Mouse (Mus musculus) liver, adult 2 months (tissue): ENCODE measurements around the gene Slco2a1. TPM values are rescaled to one million over a fixed set of nuclear protein-coding genes. Genes with fewer than 3 reads are reported as not detected.

ENCODE experiments used
- DNase-seq: peaks from one replicate; pipeline ENCODE4 v3.0.0-alpha.2; 2011; ENCODE audit warnings: low read depth, low spot score; ENCODE audit errors: extremely low read depth
- H3K27ac ChIP-seq: fragments of 200-500 bp; replicated peaks from 2 replicates; pipeline ENCODE4 v1.5.1; 2012; ENCODE audit warnings: low read depth, mild to moderate bottlenecking, control low read depth, inconsistent platforms, low read length; ENCODE audit not compliant: insufficient read depth
- H3K27me3 ChIP-seq: fragments of 200-500 bp; 2 replicates; pipeline ENCODE4 v1.6.1; 2012; ENCODE audit warnings: mild to moderate bottlenecking, moderate library complexity, low read length, inconsistent platforms; ENCODE audit not compliant: control insufficient read depth, insufficient read depth
- H3K36me3 ChIP-seq: fragments of 200-500 bp; 2 replicates; pipeline ENCODE4 v1.6.1; 2012; ENCODE audit warnings: low read length, inconsistent platforms; ENCODE audit not compliant: control insufficient read depth, insufficient read depth
- H3K4me1 ChIP-seq: fragments of 200-500 bp; 2 replicates; pipeline ENCODE4 v1.6.1; 2011; ENCODE audit warnings: low read length; ENCODE audit not compliant: control insufficient read depth, insufficient read depth
- H3K4me3 ChIP-seq: fragments of 200-500 bp; 2 replicates; pipeline ENCODE4 v1.5.1; 2011; ENCODE audit warnings: low read depth, mild to moderate bottlenecking, control low read depth, low read length, moderate library complexity; ENCODE audit not compliant: insufficient read depth
- H3K79me2 ChIP-seq: fragments of 200-500 bp; 2 replicates; pipeline ENCODE4 v1.6.1; 2012; ENCODE audit warnings: inconsistent platforms, mild to moderate bottlenecking, low read length, moderate library complexity; ENCODE audit not compliant: control insufficient read depth, insufficient read depth
- H3K9ac ChIP-seq: fragments of 200-500 bp; 2 replicates; pipeline ENCODE4 v1.6.1; 2012; ENCODE audit warnings: low read depth, mild to moderate bottlenecking, control low read depth, inconsistent platforms, low read length
- CTCF ChIP-seq: fragments of 200-500 bp; IDR thresholded peaks from 2 replicates; pipeline ENCODE4 v1.5.1; 2011; ENCODE audit warnings: low read depth, low read length, control low read depth
- POLR2A ChIP-seq: fragments of 200-500 bp; IDR thresholded peaks from 2 replicates; pipeline ENCODE4 v1.6.1; 2011; ENCODE audit warnings: low read length, control low read depth; ENCODE audit not compliant: insufficient read depth; ENCODE audit errors: extremely low read depth
- WGBS: fragments of 180-500 bp; shearing (Covaris S2); methylation state at CpG from one replicate; pipeline ENCODE4 v1.1.7; 2018; 5-methylcytosine and 5-hydroxymethylcytosine counted together
- polyA plus RNA-seq: library from polyadenylated mRNA; depleted of rRNA; stranded (reverse); fragments of >200 nt; gene quantifications from 2 replicates; pipeline ENCODE4 v1.2.3, GENCODE M21; 2012
- total RNA-seq: library from RNA; depleted of rRNA; stranded (reverse); fragments of >200 nt; gene quantifications from 2 replicates; pipeline ENCODE4 v1.2.3, GENCODE M21; 2014

The Slco2a1 gene
- total and polyA plus RNA-seq, 2 experiments, result 8.9 to 55.5 TPM

DNA sequence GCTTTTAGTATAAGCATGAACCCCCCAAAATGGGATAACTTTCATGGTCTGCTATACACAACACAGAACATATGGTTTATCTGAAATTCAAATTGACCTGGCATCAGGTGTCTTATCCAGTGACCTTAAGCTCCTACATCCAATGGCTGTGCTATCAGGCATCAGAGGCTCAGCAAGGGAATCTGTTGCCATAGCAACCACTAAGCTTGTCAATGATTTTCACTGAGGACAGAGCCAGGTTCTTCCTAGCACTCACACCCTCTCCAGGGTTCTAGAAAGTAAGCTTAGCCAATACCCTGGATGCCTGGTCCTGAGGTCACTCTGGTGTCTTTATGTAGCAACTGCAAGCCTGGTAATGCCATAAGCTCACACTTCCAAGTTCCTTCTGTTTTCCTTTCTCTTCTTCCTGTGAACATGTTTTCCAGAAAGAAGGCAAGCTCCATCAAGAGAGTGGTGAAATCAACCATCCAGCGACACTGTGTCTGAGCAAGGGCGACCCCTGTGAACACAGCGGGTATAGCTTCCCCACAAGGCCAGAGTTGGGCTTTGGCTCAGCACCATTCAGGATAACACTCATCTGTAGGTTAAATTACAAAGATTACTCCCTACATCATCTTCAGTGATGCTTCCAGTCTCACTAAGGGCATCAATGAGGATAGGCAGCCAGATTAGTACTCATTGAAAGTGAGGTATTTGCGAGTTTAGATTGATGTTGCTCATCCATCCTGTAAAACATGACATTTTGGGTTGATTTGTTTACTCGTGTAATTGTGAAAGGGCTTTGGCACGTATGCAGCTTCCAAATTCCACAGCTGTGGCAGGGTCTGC lies 2.0 kb downstream of the Slco2a1 start:
- no peaks in the 10 kb centered on the region for H3K79me2 ChIP-seq
- no peak overlapping the region for H3K9ac ChIP-seq
- peak; percentile 55 for DNase-seq
- 34% methylated on average over 6 of the region's 6 CpGs for WGBS
- H3K27me3 ChIP-seq, result no peaks in the 10 kb centered on the region
- H3K36me3 ChIP-seq, result no peaks in the 10 kb centered on the region
- no peak for TF ChIP-seq POLR2A
- TF ChIP-seq CTCF, result peak; percentile 36
- no peak overlapping the region for H3K4me3 ChIP-seq
- no peak overlapping the region for H3K27ac ChIP-seq
- peaks cover 9% of the 10 kb centered on the region for H3K4me1 ChIP-seq

DNA sequence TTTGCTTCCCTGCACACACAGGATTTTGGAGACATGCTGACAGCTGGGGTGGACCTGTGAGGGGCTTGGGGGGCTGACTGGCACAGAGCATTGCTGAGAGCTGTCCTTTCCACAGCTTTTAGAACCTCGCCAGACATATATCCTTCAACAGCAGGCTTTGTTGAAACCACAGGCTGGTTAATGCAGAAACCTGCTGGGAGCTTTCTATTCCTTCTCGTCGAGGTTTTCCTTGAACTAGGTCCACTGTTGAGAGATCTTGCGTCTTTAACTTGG lies 2.6 kb downstream of the Slco2a1 start:
- no peak for TF ChIP-seq CTCF
- TF ChIP-seq POLR2A, result no peak
- Histone ChIP-seq H3K9ac (no peak overlapping the region), H3K27me3 (no peaks in the 10 kb centered on the region), H3K79me2 (no peaks in the 10 kb centered on the region), H3K4me1 (peaks cover 11% of the 10 kb centered on the region), H3K27ac (no peak overlapping the region), H3K4me3 (no peak overlapping the region), H3K36me3 (no peaks in the 10 kb centered on the region)
- 87% methylated on average over 4 of the region's 4 CpGs for WGBS
- DNase-seq, result no peak

DNA sequence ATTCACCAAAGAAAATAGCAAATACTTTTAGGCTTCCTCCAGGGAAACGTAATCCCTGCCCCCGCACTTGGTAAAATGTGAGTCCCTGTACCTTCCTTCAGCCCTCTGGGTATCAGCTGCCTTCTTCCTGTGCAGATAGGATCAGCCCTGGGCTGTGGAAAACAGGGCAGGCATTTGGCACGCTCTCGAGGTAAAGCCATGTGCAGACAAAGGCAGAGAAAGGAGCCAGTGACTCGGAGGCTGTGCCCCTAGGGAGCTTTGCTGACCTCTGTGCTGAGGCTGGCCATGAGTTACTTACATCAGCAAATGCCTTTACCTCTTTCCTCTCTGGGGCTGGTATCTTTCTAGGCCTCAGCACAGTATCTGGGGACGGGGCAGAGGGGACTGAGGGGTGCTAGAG lies 4.4 kb downstream of the Slco2a1 start:
- WGBS, result 71% methylated on average over 6 of the region's 6 CpGs
- Histone ChIP-seq H3K79me2 (no peaks in the 10 kb centered on the region), H3K27me3 (no peaks in the 10 kb centered on the region), H3K9ac (no peak overlapping the region), H3K36me3 (no peaks in the 10 kb centered on the region), H3K4me1 (peaks cover 18% of the 10 kb centered on the region), H3K27ac (no peak overlapping the region), H3K4me3 (no peak overlapping the region)
- TF ChIP-seq CTCF (no peak), POLR2A (no peak)
- no peak for DNase-seq

DNA sequence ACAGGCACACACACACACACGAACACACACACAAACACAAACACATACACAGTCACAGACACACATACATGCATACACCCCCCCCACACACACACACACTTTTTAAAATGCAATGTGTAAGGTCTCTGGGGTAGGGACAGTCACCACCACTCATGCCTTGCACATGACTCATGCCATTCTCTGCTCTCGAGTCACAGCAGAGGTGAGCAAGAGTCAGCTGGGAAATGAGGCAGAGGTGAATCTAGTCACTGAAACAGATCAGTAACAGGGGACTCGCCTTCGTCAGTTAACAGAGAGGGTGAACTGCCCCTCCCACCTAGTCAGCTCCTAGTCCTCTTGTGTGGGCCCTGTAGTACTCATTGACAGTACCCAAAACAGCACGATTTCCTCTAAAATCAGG lies 5.3 kb downstream of the Slco2a1 start:
- Histone ChIP-seq H3K27ac (no peak overlapping the region), H3K4me3 (no peak overlapping the region), H3K79me2 (no peaks in the 10 kb centered on the region), H3K36me3 (no peaks in the 10 kb centered on the region), H3K4me1 (peaks cover 16% of the 10 kb centered on the region), H3K9ac (no peak overlapping the region), H3K27me3 (no peaks in the 10 kb centered on the region)
- no peak for TF ChIP-seq CTCF
- TF ChIP-seq POLR2A, result no peak
- DNase-seq, result no peak
- WGBS, result 94% methylated on average over 5 of the region's 5 CpGs

DNA sequence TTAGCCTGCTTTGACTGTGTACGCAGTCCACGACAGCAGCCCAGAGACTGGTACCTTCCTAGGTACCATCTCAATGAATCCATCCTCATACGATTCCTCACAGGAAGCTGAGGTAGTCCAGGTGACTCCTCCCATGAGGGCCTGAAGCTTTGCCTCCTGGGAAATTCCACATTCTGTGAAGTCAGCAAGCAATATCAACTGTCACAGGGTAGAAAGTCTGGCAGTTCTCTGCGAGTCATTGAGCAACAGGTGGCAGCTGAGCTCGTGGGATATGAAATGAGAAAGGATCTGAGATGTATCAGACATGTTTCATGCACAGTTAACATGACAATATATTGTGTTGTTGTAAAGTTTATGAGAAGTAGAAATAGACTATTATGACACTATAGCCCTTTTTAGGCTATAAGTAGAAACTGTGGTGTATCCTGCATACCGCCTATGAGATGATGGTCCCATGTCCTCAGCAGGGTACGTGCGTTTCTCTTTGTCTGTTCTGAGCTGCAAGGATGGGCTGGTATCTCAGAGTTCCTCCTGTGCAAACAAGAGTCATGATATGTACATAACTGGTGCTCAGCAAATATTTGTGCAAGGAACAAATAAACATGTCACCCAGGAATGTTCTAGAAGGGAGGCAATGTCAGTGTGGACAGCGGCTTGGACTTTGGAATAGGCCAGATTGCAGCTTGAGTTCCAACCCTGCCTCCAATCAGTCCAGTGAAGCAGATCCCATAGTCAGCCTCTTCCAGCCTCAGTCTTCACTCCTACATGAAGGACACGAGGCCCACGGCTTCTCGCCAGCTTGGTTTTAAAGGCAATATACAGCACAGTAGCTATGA lies 7.5 kb downstream of the Slco2a1 start:
- Histone ChIP-seq H3K9ac (peak overlapping the region; percentile 9; the same call in 1 of the 2 replicates), H3K79me2 (no peaks in the 10 kb centered on the region), H3K27ac (peak overlapping the region; percentile 63), H3K36me3 (no peaks in the 10 kb centered on the region), H3K4me3 (no peak overlapping the region), H3K4me1 (peaks cover 13% of the 10 kb centered on the region), H3K27me3 (no peaks in the 10 kb centered on the region)
- 37% methylated on average over 12 of the region's 12 CpGs for WGBS
- TF ChIP-seq CTCF, result no peak
- TF ChIP-seq POLR2A, result no peak
- DNase-seq, result peak; percentile 99

DNA sequence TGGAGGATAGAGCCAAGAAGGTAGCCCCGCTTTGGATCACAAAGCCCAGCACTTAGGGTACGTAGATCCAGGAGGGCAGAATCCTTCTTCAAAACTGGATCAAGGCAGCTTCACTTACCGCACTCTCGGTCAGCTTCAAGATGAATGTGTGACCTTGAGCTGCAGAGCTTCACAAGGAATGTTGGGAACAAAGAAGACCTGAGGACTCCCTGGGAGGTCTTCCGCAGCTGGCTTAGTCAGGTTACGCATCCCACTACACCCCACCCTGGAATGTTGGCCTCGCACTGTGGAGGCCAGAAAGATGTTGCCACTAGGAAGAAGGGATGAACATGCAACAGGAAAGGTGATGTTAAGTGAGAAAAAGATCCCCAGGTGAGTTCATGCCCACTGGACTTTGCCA lies 11.9 kb downstream of the Slco2a1 start:
- Histone ChIP-seq H3K9ac (no peak overlapping the region), H3K27me3 (no peaks in the 10 kb centered on the region), H3K27ac (no peak overlapping the region), H3K4me1 (peaks cover 13% of the 10 kb centered on the region), H3K36me3 (no peaks in the 10 kb centered on the region), H3K4me3 (no peak overlapping the region), H3K79me2 (no peaks in the 10 kb centered on the region)
- 97% methylated on average over 7 of the region's 7 CpGs for WGBS
- TF ChIP-seq POLR2A, result no peak
- no peak for TF ChIP-seq CTCF
- DNase-seq, result no peak
